Mouse (Mus musculus) neutrophil, adult 5-6 weeks (primary cell): Measurements from ENCODE around the gene Stk33. TPM values are rescaled to one million over a fixed set of nuclear protein-coding genes. Genes with fewer than 3 reads are reported as not detected.

Experiments
- ATAC-seq: fragments of 151-379, 151-347 bp; 2 replicates; pipeline ENCODE4 v1.8.0; 2017; ENCODE audit warnings: mild to moderate bottlenecking, moderate TSS enrichment; ENCODE audit not compliant: insufficient number of reproducible peaks, poor library complexity, low FRiP score, severe bottlenecking; ENCODE audit errors: extremely low read depth
- total RNA-seq: library from RNA; stranded (forward); fragments of 200-1000 nt; gene quantifications from 2 replicates; pipeline ENCODE4 v1.2.3, GENCODE M21; 2017

The Stk33 gene
- total RNA-seq, 1 experiment from 2014 or later, result not detected

DNA sequence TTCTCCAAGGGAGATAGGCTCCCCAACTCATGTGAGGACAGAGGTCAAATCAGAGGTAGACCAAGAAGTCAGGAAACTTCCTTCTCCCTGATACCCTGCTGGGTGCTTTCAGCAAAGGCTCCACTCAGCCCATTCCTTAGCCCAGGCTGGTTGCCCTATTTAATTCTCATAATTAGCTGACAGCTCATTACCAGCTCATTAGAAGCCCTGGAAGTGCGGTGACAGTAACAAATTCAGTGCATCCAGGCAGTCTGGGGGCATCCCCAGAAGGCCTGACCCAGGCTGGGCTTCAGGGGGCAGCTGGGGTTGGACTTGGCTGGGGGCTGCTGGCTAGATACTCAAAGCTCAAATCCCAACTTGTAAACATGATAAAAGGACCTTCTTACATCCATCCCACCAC is 172.7 kb downstream of the Stk33 start:
- no peak for ATAC-seq

DNA sequence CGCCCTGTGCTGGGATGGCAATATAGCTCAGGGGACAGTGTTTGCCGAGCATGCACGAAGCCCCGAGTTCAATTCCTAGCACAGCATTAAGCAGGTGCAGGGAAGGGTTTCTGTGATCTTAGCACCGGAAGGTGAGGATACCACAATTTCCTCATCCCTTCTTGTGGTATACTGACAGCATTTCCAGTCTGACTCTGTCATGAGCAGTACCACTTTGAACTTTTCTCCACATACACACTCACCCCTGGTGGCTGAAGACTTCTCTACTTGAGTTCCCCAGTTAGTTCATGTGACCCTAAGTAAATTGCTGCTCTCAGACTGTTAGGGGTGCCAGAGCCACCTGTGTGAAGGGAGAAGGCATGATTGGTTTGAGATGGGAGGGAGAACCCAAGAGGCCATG is 173.3 kb downstream of the Stk33 start:
- no peak for ATAC-seq

DNA sequence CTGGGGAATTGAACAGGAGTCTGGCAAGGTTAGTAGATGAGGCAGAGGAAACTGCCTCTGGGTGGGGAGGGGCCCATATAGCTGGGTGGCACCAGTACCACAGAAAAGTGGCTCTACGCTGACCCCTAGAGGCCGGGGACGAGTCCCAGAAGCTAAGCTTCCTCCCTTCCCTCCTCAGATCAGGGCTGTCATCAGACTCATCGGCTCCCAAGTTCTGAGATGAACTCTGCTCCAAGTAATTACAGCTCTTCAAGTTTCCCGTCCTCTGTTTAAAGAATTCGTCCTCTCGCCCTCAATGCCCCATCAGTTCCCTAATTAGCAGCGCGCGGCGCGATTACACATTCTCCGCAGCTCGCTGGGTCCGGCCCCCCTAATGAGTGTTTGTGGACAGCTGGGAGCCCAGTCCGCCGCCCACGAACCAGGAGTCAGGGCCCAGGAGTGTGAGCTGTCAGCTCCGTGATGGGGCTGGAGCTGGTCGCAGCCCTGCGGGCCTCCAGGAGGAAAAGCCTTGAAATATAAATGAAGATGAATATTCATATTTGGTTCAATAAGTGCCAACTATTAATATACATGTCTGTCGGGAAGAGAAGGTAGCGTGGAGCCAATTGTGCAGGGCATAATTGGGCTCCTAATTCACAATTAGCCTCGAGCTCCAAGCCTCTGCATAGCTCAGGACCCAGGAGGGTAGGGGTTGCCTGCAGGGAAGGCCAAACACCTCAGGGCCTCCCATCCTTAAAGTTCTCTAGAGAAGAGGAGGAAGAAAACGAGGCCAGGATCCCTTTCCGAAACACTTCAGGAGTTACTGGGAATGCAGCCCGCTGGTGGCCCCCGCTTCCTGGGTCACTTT is 183.2 kb downstream of the Stk33 start:
- peak; percentile 32; the same call in 1 of the 2 replicates for ATAC-seq

DNA sequence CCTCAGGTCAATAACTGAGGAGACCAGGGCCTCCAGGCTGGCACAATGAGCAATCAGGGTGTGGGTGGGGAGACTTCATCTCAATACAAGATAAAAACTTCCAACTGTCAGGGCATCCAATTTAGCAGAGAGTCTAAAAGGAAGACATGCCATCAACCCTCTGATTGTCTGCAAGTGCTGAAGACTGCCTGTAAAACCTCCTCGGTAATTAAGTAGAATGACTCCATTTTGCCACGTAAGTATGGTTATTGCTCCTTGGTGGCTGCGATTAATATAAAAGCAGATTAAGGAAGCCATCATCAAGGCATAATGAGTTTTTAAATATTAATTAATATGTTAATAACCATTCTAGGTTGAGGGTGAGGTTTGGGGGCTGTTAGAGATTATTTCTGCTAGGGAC is 187.5 kb downstream of the Stk33 start:
- no peak for ATAC-seq

DNA sequence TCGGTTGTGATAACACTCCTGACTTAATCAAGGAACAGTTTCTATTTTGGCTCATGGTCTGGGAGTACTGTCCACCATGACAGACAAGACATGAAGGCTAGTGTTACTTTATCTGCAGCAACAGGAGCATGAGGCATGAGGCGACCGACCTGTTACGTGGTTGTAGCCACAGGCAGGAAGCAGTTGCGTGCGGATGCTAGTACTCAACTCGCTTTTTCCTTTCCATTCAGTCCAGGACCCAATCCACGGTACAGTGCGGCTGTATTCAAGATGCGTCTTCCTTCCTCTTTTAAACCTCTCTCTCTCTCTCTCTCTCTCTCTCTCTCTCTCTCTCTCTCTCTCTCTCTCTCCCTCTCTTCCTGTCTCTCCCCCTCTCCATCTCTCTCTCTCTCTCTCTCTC is 194.1 kb downstream of the Stk33 start:
- ATAC-seq, result no peak

DNA sequence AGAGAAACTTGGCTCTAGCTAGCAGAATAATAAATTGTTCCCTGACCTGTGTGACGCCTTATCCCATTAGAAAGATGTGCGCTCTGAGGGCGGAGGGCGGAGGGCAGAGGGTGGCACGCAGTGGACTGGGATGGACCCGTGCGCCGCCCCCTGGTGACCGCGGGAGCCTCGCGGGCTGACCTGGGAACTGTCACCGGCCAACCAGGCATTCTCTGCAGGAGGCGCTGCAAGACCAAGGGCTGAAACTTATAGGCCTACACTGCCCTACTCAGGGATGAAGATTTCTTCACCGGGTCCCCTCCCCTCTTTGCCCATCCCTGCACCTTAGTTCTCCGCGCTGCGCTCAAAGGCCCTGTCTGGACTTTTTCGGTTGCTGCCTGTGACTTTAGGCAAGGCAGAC is 197.6 kb downstream of the Stk33 start:
- no peak for ATAC-seq

DNA sequence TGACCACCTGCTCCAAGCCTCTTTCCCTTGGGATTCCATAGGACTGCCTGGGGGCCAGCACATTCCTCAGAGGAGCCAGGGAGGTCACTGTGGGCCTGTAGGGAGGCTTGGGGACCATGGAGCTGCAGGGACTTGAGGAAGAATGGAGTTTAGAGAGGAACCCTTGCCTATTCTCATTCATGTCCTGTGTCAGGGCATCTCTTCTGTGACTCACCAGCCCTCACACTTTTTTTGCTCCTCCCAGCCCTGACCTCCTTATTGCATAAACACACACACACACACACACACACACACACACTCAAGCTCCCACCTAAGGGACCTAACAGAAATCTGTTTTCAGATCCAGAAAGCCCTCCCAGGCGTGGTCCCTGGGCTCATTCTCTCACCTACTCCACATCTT is 199.5 kb downstream of the Stk33 start:
- ATAC-seq, result no peak

DNA sequence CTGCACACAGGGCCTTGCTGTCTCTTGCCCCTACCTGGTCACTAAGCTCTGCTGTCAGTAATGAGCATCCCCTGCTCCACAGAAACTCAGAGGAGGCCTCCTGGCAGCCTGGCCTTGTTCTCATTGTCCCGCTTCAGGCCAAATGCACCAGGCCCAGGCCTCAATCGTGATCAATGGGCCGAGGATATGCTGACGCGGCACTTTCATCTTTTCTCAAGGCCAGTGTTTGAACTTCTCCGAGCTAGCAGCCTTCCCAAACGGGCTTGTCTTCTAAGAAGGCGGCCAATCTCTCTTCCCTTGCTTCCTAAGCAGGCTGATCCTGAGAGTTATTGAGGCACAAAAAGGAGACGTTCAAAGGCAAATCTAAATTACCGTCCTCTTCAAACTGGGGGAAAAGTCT is 200.2 kb downstream of the Stk33 start:
- no peak for ATAC-seq

DNA sequence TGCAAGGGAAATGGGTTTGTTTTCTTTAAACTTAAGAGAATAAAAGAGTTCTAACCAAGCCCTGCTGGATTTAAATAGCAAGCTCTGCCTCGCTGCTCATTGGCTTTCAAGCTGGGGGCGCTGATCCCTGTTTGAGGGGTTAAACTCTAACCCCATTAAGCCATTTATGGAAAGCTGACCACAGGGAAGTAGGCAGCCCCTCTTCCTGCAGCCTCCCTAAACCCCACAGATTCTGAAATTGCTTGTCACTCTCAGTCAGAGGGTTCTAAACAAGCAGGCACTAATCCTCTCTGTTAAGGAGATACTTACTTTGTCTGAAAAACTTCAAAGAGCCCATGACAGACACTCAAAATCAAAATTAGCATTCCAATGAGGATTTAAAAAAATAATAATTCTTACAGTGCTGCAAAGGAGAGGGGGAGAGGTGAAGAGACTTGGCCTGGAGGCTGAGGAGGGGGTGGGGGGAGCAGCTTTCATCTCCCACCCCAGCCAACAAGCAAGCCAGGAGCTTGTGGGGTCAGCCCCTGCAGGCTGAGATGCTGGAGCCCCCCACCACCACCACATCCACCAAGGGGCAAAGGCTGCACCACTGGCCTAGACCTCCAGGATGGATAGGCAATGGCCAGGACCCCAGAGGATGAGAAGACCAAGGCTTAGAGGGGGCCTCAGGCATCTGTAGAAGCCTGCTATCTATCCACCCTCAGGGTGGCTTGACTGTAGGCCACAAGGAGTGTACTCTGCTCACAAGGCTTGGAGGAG is 203.8 kb downstream of the Stk33 start:
- ATAC-seq, result no peak

DNA sequence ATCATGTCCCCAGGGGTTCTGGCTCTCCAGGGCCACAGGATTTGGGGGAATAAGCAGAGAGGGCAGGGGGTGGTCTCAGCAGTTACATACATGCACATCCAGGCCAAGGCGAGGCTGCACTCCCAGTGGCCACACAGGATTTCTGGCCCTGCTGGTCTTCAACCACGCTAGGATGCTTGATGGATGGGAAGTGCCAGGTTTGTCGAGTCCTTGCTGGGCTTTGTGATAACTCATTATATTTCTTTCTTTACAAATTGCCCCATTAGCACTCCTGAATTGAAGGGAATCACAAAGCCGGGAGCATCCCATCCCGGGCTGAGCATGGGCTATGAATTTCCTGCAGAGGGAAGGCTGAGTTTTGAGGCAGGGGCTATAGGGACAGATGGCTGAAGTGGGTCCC is 204.4 kb downstream of the Stk33 start:
- no peak for ATAC-seq

DNA sequence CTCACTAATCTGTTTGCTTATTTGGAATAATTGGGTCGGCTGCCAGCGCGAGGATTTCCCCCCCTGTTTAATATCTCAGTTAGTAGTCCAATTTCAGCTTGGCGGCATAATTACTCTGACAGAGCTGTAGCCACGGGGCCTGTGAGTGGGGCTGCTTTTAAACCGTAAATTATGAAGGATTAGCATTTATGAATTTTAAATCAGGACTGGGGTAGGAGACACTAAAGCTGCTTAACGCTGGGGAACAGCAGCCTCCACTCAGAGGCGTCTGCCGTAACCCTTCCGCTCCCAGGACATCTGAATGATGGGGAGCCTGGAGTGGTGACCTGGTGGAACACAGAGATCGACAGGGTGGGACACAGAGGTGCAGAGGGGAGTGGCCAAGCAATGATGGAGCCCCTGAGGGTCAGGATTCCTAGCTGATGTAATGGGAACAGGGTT is 207.0 kb downstream of the Stk33 start:
- no peak for ATAC-seq

DNA sequence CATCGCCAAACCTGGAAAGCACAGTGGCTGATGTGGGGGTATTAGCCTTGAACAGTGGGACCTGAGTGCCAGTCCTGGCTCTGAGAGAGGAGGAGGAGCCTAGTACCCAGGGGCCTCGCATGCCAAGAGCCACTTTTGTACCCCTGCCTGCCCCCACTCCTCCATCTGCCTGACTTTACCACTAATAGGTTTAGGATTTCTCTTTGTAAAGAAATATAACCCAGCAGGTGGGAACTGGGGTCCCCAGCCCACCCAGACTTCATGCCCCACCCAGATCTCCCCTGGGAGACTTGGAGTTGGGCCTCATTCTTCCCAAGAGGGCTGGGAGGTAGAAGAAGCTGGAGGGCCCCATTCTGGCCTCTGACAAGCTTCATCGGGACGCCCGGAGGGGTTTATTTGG is 207.6 kb downstream of the Stk33 start:
- ATAC-seq, result no peak

DNA sequence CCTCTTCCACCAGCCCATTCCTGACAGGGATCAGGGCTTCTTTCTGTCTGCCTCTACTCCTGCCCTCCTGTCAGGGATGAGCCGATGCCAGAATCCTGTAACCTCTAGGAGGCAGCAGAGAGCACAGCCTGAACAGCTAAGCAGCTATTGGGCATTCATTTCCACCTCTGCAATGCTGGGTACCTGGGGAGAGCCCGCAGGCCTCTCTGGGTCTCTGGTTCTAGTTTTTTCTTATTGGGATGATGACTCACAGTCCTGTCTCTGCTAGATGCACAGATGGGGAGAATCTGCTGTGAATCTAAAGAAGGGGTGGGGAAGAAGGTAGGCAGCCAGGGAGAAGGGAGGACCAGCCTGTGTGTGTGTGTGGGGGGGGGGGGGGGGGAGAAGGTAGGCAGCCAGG is 208.1 kb downstream of the Stk33 start:
- ATAC-seq, result no peak

Other genes with a start within 250 kb of the Stk33 start
- gene Trim66, start 69.1 kb upstream of the Stk33 start, total RNA-seq, result 0.12 TPM in 2 replicates
- gene Rpl27a, start 80.1 kb upstream of the Stk33 start, total RNA-seq, result 374 and 565 TPM in 2 replicates